Mouse (Mus musculus) forebrain, embryonic 16.5 days (tissue): Measurements from ENCODE around the gene Kcnq2. TPM values are rescaled to one million over a fixed set of nuclear protein-coding genes. Genes with fewer than 3 reads are reported as not detected.

Experiments
- ATAC-seq: fragments of 200-750 bp; cut with Nextera tagmentation; 2 replicates; pipeline ENCODE4 v1.8.0; 2017; ENCODE audit warnings: mild to moderate bottlenecking, moderate library complexity
- H3K27ac ChIP-seq: fragments of 300-500 bp; sonication (generic); 2 replicates; pipeline ENCODE4 v1.5.1; 2014; ENCODE audit warnings: low read length, control low read depth
- H3K27me3 ChIP-seq: fragments of 300-500 bp; sonication (generic); replicated peaks from 2 replicates; pipeline ENCODE4 v1.6.1; 2014; ENCODE audit warnings: low read length; ENCODE audit not compliant: control insufficient read depth, insufficient read depth
- H3K36me3 ChIP-seq: fragments of 300-500 bp; sonication (generic); 2 replicates; pipeline ENCODE4 v1.6.1; 2014; ENCODE audit not compliant: control insufficient read depth, insufficient read depth
- H3K4me1 ChIP-seq: fragments of 300-500 bp; sonication (generic); replicated peaks from 2 replicates; pipeline ENCODE4 v1.6.1; 2014; ENCODE audit warnings: low read length; ENCODE audit not compliant: control insufficient read depth, insufficient read depth
- H3K4me2 ChIP-seq: fragments of 300-500 bp; sonication (generic); 2 replicates; pipeline ENCODE4 v1.6.1; 2014; ENCODE audit warnings: mild to moderate bottlenecking, low read length, control low read depth
- H3K4me3 ChIP-seq: fragments of 300-500 bp; sonication (generic); replicated peaks from 2 replicates; pipeline ENCODE4 v1.5.1; 2014; ENCODE audit warnings: mild to moderate bottlenecking, low read length, control low read depth
- H3K9ac ChIP-seq: fragments of 300-500 bp; sonication (generic); replicated peaks from 2 replicates; pipeline ENCODE4 v1.6.1; 2014; ENCODE audit warnings: low read depth, low read length, control low read depth
- H3K9me3 ChIP-seq: fragments of 300-500 bp; sonication (generic); 2 replicates; pipeline ENCODE4 v1.6.1; 2016; ENCODE audit warnings: low read length; ENCODE audit not compliant: control insufficient read depth
- WGBS: fragments of 180-500 bp; shearing (Covaris S2); extraction: QIAGEN DNeasy Blood & Tissue Kit; methylation state at CpG from one replicate; pipeline ENCODE4 v1.1.7; 2014; 5-methylcytosine and 5-hydroxymethylcytosine counted together
- polyA plus RNA-seq: library from polyadenylated mRNA; unstranded; fragments of >200 nt; fragmentation: Nextera tagmentation; extraction: Ambion mirVana; gene quantifications from 2 replicates; pipeline ENCODE4 v1.2.1, GENCODE M21; 2015

Kcnq2 gene
- polyA plus RNA-seq, 1 experiment from 2014 or later = 54.9 TPM

GRCm38 (mm10) chr2:181120922-181121449 is 14.1 kb downstream of the Kcnq2 start:
- Histone ChIP-seq H3K36me3 (no peaks in the 10 kb centered on the region), H3K4me1 (peaks cover 45% of the 10 kb centered on the region), H3K27ac (peak overlapping the region; percentile 55), H3K9ac (no peak overlapping the region), H3K9me3 (no peaks in the 10 kb centered on the region), H3K4me3 (no peak overlapping the region), H3K27me3 (no peaks in the 10 kb centered on the region), H3K4me2 (no peak overlapping the region)
- ATAC-seq = peak; percentile 87
- WGBS = 56% methylated on average over 4 of the region's 4 CpGs

GRCm38 (mm10) chr2:181119952-181120351 is 15.1 kb downstream of the Kcnq2 start:
- H3K4me1 ChIP-seq = peaks cover 51% of the 10 kb centered on the region
- WGBS = 29% methylated on average over 10 of the region's 10 CpGs
- no peaks in the 10 kb centered on the region for H3K9me3 ChIP-seq
- H3K4me2 ChIP-seq = 0 out of 2 replicates have a peak overlapping the region, but pooled peaks have one; percentile 14
- H3K9ac ChIP-seq = no peak overlapping the region
- H3K27me3 ChIP-seq = no peaks in the 10 kb centered on the region
- no peak overlapping the region for H3K4me3 ChIP-seq
- H3K36me3 ChIP-seq = no peaks in the 10 kb centered on the region
- no peak; the same call in 1 of the 2 replicates for ATAC-seq
- H3K27ac ChIP-seq = peak overlapping the region; percentile 55

GRCm38 (mm10) chr2:181116436-181116835 is 18.7 kb downstream of the Kcnq2 start:
- H3K4me1 ChIP-seq = peaks cover 45% of the 10 kb centered on the region

GRCm38 (mm10) chr2:181115367-181115766 is 19.7 kb downstream of the Kcnq2 start:
- Histone ChIP-seq H3K36me3 (0 out of 2 replicates have a peak, but pooled peaks cover 2% of the 10 kb centered on the region), H3K9ac (no peak overlapping the region), H3K27me3 (no peaks in the 10 kb centered on the region), H3K4me1 (peaks cover 35% of the 10 kb centered on the region), H3K4me3 (no peak overlapping the region), H3K4me2 (no peak overlapping the region), H3K27ac (no peak overlapping the region), H3K9me3 (no peaks in the 10 kb centered on the region)
- ATAC-seq = no peak
- 87% methylated on average over 3 of the region's 3 CpGs for WGBS

More at GRCm38 (mm10) chr2:181116436-181116835, 18.7 kb downstream of the Kcnq2 start:
- Histone ChIP-seq H3K4me2 (no peak overlapping the region), H3K27me3 (no peaks in the 10 kb centered on the region), H3K27ac (no peak overlapping the region), H3K9ac (no peak overlapping the region), H3K36me3 (0 out of 2 replicates have a peak, but pooled peaks cover 2% of the 10 kb centered on the region), H3K4me3 (no peak overlapping the region), H3K9me3 (no peaks in the 10 kb centered on the region)
- WGBS = 80% methylated on average over 5 of the region's 5 CpGs
- no peak for ATAC-seq

GRCm38 (mm10) chr2:181113762-181114361 is 21.2 kb downstream of the Kcnq2 start:
- no peak overlapping the region for H3K27ac ChIP-seq
- 58% methylated on average over 8 of the region's 8 CpGs for WGBS
- H3K27me3 ChIP-seq = no peaks in the 10 kb centered on the region
- peaks cover 20% of the 10 kb centered on the region for H3K4me1 ChIP-seq
- H3K4me3 ChIP-seq = no peak overlapping the region
- H3K9ac ChIP-seq = no peak overlapping the region
- no peak for ATAC-seq
- H3K36me3 ChIP-seq = 0 out of 2 replicates have a peak, but pooled peaks cover 2% of the 10 kb centered on the region
- no peaks in the 10 kb centered on the region for H3K9me3 ChIP-seq
- no peak overlapping the region for H3K4me2 ChIP-seq

GRCm38 (mm10) chr2:181111665-181112064 is 23.4 kb downstream of the Kcnq2 start:
- Histone ChIP-seq H3K27me3 (no peaks in the 10 kb centered on the region), H3K4me1 (peaks cover 10% of the 10 kb centered on the region; the same call in 1 of the 2 replicates), H3K9ac (no peak overlapping the region), H3K4me3 (no peak overlapping the region), H3K36me3 (peaks cover 5% of the 10 kb centered on the region; the same call in 1 of the 2 replicates), H3K27ac (no peak overlapping the region), H3K9me3 (no peaks in the 10 kb centered on the region), H3K4me2 (no peak overlapping the region)
- WGBS = 96% methylated on average over 1 of the region's 1 CpGs
- ATAC-seq = no peak

GRCm38 (mm10) chr2:181104111-181104510 is 31.0 kb downstream of the Kcnq2 start:
- H3K27ac ChIP-seq = no peak overlapping the region
- peaks cover 8% of the 10 kb centered on the region for H3K36me3 ChIP-seq
- no peak overlapping the region for H3K4me3 ChIP-seq
- H3K27me3 ChIP-seq = no peaks in the 10 kb centered on the region
- 0 out of 2 replicates have a peak, but pooled peaks cover 5% of the 10 kb centered on the region for H3K4me1 ChIP-seq
- H3K9me3 ChIP-seq = no peaks in the 10 kb centered on the region
- no peak for ATAC-seq
- WGBS = 51% methylated on average over 2 of the region's 2 CpGs
- H3K4me2 ChIP-seq = no peak overlapping the region
- no peak overlapping the region for H3K9ac ChIP-seq

GRCm38 (mm10) chr2:181102161-181102560 is 32.9 kb downstream of the Kcnq2 start:
- peaks cover 5% of the 10 kb centered on the region for H3K36me3 ChIP-seq
- no peak overlapping the region for H3K4me2 ChIP-seq
- no peak overlapping the region for H3K4me3 ChIP-seq
- ATAC-seq = peak; percentile 64
- H3K27ac ChIP-seq = no peak overlapping the region; the same call in 1 of the 2 replicates
- no peaks in the 10 kb centered on the region for H3K27me3 ChIP-seq
- 0 out of 2 replicates have a peak, but pooled peaks cover 5% of the 10 kb centered on the region for H3K4me1 ChIP-seq
- WGBS = 16% methylated on average over 2 of the region's 2 CpGs
- no peaks in the 10 kb centered on the region for H3K9me3 ChIP-seq
- H3K9ac ChIP-seq = no peak overlapping the region

- 75% methylated on average over 1 of the region's 1 CpGs for WGBS
- Histone ChIP-seq H3K4me1 (0 out of 2 replicates have a peak, but pooled peaks cover 5% of the 10 kb centered on the region), H3K9ac (no peak overlapping the region), H3K27ac (no peak overlapping the region), H3K36me3 (peaks cover 5% of the 10 kb centered on the region), H3K4me3 (no peak overlapping the region), H3K4me2 (no peak overlapping the region), H3K9me3 (no peaks in the 10 kb centered on the region), H3K27me3 (no peaks in the 10 kb centered on the region)
- ATAC-seq = no peak
Observed at GRCm38 (mm10) chr2:181101626-181102025, 33.5 kb downstream of the Kcnq2 start.
